Mouse (Mus musculus) adrenal gland, postnatal 10 days (tissue): Measurements from ENCODE around the gene Ercc2. TPM values are rescaled to one million over a fixed set of nuclear protein-coding genes. Genes with fewer than 3 reads are reported as not detected.

ENCODE experiments used
- microRNA-seq: library from miRNA; unstranded; fragments of <30 nt; microRNA quantifications from one replicate; pipeline ENCODE4 v1.2.0, GENCODE M21; 2021
- total RNA-seq, 2 experiments: library from RNA; stranded (reverse); gene quantifications; 2 replicates each; pipeline ENCODE4 v1.2.3; 2021

The Ercc2 gene
- total RNA-seq, 2 experiments from 2014 or later, result 18.8 to 29.0 TPM

Small RNA genes within 50 kb of the gene (microRNA-seq; reads per million reads assigned to microRNA genes)
- not detected for gene Mir343

Other genes with a start within 250 kb of the Ercc2 start
- 10 to 100 TPM; 12.5 to 12.6 TPM for gene Qpctl, start 232.7 kb upstream of the Ercc2 start, total RNA-seq
- 10 to 100 TPM; 90.1 to 91.2 TPM for gene Snrpd2, start 232.3 kb upstream of the Ercc2 start, total RNA-seq
- gene Gipr, start 215.9 kb upstream of the Ercc2 start, total RNA-seq, result under 1 TPM; 0.75 to 0.94 TPM
- 10 to 100 TPM; 37.7 to 41.0 TPM for gene Eml2, start 205.6 kb upstream of the Ercc2 start, total RNA-seq
- gene Gpr4, start 169.5 kb upstream of the Ercc2 start, total RNA-seq, result 1 to 10 TPM; 7.4 to 9.2 TPM
- 10 to 100 TPM; 26.5 to 26.6 TPM for gene Opa3, start 153.7 kb upstream of the Ercc2 start, total RNA-seq
- gene Vasp, start 110.2 kb upstream of the Ercc2 start, total RNA-seq, result 10 to 100 TPM; 73.9 to 77.2 TPM
- under 1 TPM in 1 of 2 experiments, not detected in 1; 0.30 TPM for gene Ppm1n, start 101.9 kb upstream of the Ercc2 start, total RNA-seq
- 10 to 100 TPM; 20.2 to 59.7 TPM for gene Rtn2, start 99.4 kb upstream of the Ercc2 start, total RNA-seq
- gene Fosb, start 72.0 kb upstream of the Ercc2 start, total RNA-seq, result 10 to 100 TPM in 1 of 2 experiments, 1 to 10 TPM in 1; 1.2 to 12.9 TPM
- 10 to 100 TPM; 37.1 to 41.3 TPM for gene Ercc1, start 37.2 kb upstream of the Ercc2 start, total RNA-seq
- 10 to 100 TPM; 11.5 to 11.7 TPM for gene Cd3eap, start 22.5 kb upstream of the Ercc2 start, total RNA-seq
- 1 to 10 TPM; 5.0 to 6.0 TPM for gene Ppp1r13l, start 22.3 kb upstream of the Ercc2 start, total RNA-seq
- 1 to 10 TPM; 1.4 to 1.7 TPM for gene Klc3, start 22.1 kb downstream of the Ercc2 start, total RNA-seq
- gene Ckm, start 22.8 kb downstream of the Ercc2 start, total RNA-seq, result 100 to 1,000 TPM; 346 to 973 TPM
- 10 to 100 TPM; 35.0 to 37.1 TPM for gene Mark4, start 76.8 kb downstream of the Ercc2 start, total RNA-seq
- 10 to 100 TPM; 17.4 to 17.9 TPM for gene Exoc3l2, start 81.3 kb downstream of the Ercc2 start, total RNA-seq
- gene Bloc1s3, start 126.4 kb downstream of the Ercc2 start, total RNA-seq, result 1 to 10 TPM; 5.2 to 5.4 TPM
- 10 to 100 TPM; 76.6 to 80.9 TPM for gene Trappc6a, start 126.4 kb downstream of the Ercc2 start, total RNA-seq
- gene Nkpd1, start 135.8 kb downstream of the Ercc2 start, total RNA-seq, result under 1 TPM; 0.18 to 0.21 TPM
- 10 to 100 TPM; 59.2 to 60.8 TPM for gene Ppp1r37, start 181.1 kb downstream of the Ercc2 start, total RNA-seq
- gene Zfp296, start 195.3 kb downstream of the Ercc2 start, total RNA-seq, result under 1 TPM; 0.55 to 0.60 TPM
- gene Gemin7, start 195.6 kb downstream of the Ercc2 start, total RNA-seq, result 10 to 100 TPM; 54.7 to 56.2 TPM
- 10 to 100 TPM; 29.6 to 58.3 TPM for gene Clasrp, start 222.5 kb downstream of the Ercc2 start, total RNA-seq
- 10 to 100 TPM; 18.8 to 21.6 TPM for gene Relb, start 247.4 kb downstream of the Ercc2 start, total RNA-seq